Mouse (Mus musculus): ENCODE measurements around the gene Selenov. TPM values are rescaled to one million over a fixed set of nuclear protein-coding genes. Genes with fewer than 3 reads are reported as not detected.
"Not testable (repeated sequence)": the region's sequence is repeated elsewhere in the genome, so short reads cannot be mapped to it uniquely, and the experiment has no call there.

The Selenov gene
- polyA plus RNA-seq, 1 experiment, result not detected

DNA sequence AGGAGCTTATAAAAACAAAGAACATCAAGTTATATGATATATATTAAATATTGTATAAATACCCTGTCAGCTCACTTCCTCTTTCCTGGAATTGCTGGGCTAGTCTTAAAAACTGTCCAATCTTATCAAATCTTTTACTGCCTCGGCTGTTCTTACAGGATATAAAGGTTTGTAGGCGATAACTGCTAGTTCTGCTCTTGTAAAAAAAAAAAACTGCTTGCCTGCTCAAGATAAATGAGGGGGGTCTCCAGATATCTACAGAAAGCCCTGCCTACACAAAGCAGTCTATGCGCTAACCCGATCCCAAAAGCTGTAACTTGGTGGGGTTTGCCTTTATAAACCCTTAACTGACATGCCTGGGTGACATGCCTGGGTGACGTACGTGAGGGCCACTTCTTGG lies 36.4 kb downstream of the Selenov start:
- TF ChIP-seq POLR2A (IDR thresholded peaks at IDR 0.05; ENCODE audit: insufficient read depth, low read depth, low read length), result no peak
- no peak for TF ChIP-seq CTCF (IDR thresholded peaks at IDR 0.05; ENCODE audit: insufficient read depth, low read depth, low read length)
- H3K4me3 ChIP-seq (ENCODE audit: insufficient read depth, low read depth, low read length), result no peak overlapping the region
- no peaks in the 10 kb centered on the region for H3K4me1 ChIP-seq (ENCODE audit: control insufficient read depth, insufficient read depth, low read length)
- 95% methylated on average over 6 of the region's 6 CpGs for WGBS
- no peak overlapping the region for H3K27ac ChIP-seq (ENCODE audit: insufficient read depth, low read depth, low read length)

DNA sequence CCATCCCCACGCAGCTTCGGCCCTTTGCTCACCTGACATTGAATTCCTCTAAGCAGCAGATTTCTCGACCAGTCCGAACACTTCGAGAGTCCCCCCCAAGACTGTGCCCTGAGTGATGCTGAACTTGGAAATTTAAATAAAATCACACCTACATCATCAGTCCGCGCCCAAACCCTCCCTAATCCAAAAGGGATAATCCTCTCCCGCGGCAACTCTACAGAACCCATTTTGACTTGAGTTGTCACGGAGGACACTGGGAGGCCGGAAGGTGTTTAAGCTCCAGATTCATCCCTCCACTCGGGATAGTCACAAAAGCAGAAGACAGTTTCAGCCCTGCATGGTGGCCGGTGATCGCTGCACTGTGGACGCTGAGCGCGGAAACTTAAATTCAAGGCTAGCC lies 39.0 kb downstream of the Selenov start:
- no peak overlapping the region for H3K4me3 ChIP-seq (ENCODE audit: insufficient read depth, low read depth, low read length)
- TF ChIP-seq POLR2A (IDR thresholded peaks at IDR 0.05; ENCODE audit: insufficient read depth, low read depth, low read length) (no peak), CTCF (IDR thresholded peaks at IDR 0.05; ENCODE audit: insufficient read depth, low read depth, low read length) (no peak)
- no peak overlapping the region for H3K27ac ChIP-seq (ENCODE audit: insufficient read depth, low read depth, low read length)
- 89% methylated on average over 17 of the region's 17 CpGs for WGBS
- H3K4me1 ChIP-seq (ENCODE audit: control insufficient read depth, insufficient read depth, low read length), result no peaks in the 10 kb centered on the region

DNA sequence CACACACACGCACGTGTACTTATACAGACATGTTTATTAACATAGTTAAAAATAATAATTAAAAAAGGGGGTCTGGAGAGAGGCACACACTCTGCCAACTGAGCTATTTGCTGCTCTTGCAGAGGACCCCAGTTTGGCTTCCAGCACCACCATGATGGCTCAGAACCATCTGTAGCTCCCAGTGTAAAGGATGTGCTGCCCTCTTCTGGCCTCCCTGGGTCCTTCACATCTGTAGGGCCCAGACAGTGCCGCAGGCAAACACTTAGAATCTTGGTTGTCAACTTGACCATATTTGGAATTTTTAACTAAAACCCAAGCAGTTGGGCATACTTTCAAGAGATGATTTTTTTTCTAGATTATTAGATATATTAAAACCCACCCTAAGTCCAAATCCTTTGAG lies 42.0 kb downstream of the Selenov start:
- Histone ChIP-seq H3K4me1 (ENCODE audit: control insufficient read depth, insufficient read depth, low read length) (no peaks in the 10 kb centered on the region), H3K4me3 (ENCODE audit: insufficient read depth, low read depth, low read length) (no peak overlapping the region), H3K27ac (ENCODE audit: insufficient read depth, low read depth, low read length) (no peak overlapping the region)
- WGBS, result 90% methylated on average over 3 of the region's 3 CpGs
- TF ChIP-seq POLR2A (IDR thresholded peaks at IDR 0.05; ENCODE audit: insufficient read depth, low read depth, low read length) (no peak), CTCF (IDR thresholded peaks at IDR 0.05; ENCODE audit: insufficient read depth, low read depth, low read length) (no peak)

DNA sequence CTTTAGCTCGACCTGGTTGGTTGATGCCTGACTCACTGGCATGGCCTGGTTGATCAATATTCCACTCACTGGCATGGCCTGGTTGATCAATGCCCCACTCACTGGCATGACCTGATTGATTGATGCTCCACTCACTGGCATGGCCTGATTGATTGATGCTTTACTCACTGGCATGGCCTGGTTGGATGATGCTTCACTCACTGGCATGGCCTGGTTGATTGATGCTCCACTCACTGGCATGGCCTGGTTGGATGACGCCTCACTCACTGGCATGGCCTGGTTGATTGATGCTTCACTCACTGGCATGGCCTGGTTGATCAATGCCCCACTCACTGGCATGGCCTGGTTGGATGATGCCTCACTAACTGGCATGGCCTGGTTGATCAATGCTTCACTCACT lies 47.0 kb downstream of the Selenov start:
- H3K4me3 ChIP-seq (ENCODE audit: insufficient read depth, low read depth, low read length); H3K27ac ChIP-seq (ENCODE audit: insufficient read depth, low read depth, low read length); H3K4me1 ChIP-seq (ENCODE audit: control insufficient read depth, insufficient read depth, low read length): not testable (repeated sequence)
- WGBS, result 73% methylated on average over 2 of the region's 2 CpGs

Other genes with a start within 250 kb of the Selenov start
- gene Psmc4, start 241.1 kb downstream of the Selenov start, polyA plus RNA-seq (2012; ENCODE audit: insufficient read depth, insufficient read length, low replicate concordance, missing spikeins), result 468 TPM in 1 of 2 replicates, not detected in the other
- gene Fcgbp, start 219.9 kb downstream of the Selenov start, polyA plus RNA-seq (2012; ENCODE audit: insufficient read depth, insufficient read length, low replicate concordance, missing spikeins), result not detected in 2 replicates
- gene 9530053A07Rik, start 161.7 kb downstream of the Selenov start, polyA plus RNA-seq (2012; ENCODE audit: insufficient read depth, insufficient read length, low replicate concordance, missing spikeins), result not detected in 2 replicates
- not detected in 2 replicates for gene Fbl, start 121.5 kb downstream of the Selenov start, polyA plus RNA-seq (2012; ENCODE audit: insufficient read depth, insufficient read length, low replicate concordance, missing spikeins)
- not detected in 2 replicates for gene Dyrk1b, start 111.7 kb downstream of the Selenov start, polyA plus RNA-seq (2012; ENCODE audit: insufficient read depth, insufficient read length, low replicate concordance, missing spikeins)
- gene Eid2, start 23.3 kb downstream of the Selenov start, polyA plus RNA-seq (2012; ENCODE audit: insufficient read depth, insufficient read length, low replicate concordance, missing spikeins), result not detected in 2 replicates
- not detected in 2 replicates for gene Eid2b, start 13.4 kb downstream of the Selenov start, polyA plus RNA-seq (2012; ENCODE audit: insufficient read depth, insufficient read length, low replicate concordance, missing spikeins)
- not detected in 2 replicates for gene Dll3, start 11.1 kb upstream of the Selenov start, polyA plus RNA-seq (2012; ENCODE audit: insufficient read depth, insufficient read length, low replicate concordance, missing spikeins)
- gene Timm50, start 20.9 kb upstream of the Selenov start, polyA plus RNA-seq (2012; ENCODE audit: insufficient read depth, insufficient read length, low replicate concordance, missing spikeins), result not detected in 2 replicates
- gene Supt5, start 47.6 kb upstream of the Selenov start, polyA plus RNA-seq (2012; ENCODE audit: insufficient read depth, insufficient read length, low replicate concordance, missing spikeins), result not detected in 2 replicates
- gene Rps16, start 59.5 kb upstream of the Selenov start, polyA plus RNA-seq (2012; ENCODE audit: insufficient read depth, insufficient read length, low replicate concordance, missing spikeins), result 767 TPM in 1 of 2 replicates, not detected in the other
- not detected in 2 replicates for gene Plekhg2, start 81.4 kb upstream of the Selenov start, polyA plus RNA-seq (2012; ENCODE audit: insufficient read depth, insufficient read length, low replicate concordance, missing spikeins)
- not detected in 2 replicates for gene Zfp36, start 89.1 kb upstream of the Selenov start, polyA plus RNA-seq (2012; ENCODE audit: insufficient read depth, insufficient read length, low replicate concordance, missing spikeins)
- not detected in 2 replicates for gene Med29, start 101.5 kb upstream of the Selenov start, polyA plus RNA-seq (2012; ENCODE audit: insufficient read depth, insufficient read length, low replicate concordance, missing spikeins)
- 1,326 TPM in 1 of 2 replicates, not detected in the other for gene Paf1, start 101.8 kb upstream of the Selenov start, polyA plus RNA-seq (2012; ENCODE audit: insufficient read depth, insufficient read length, low replicate concordance, missing spikeins)
- gene Gmfg, start 146.3 kb upstream of the Selenov start, polyA plus RNA-seq (2012; ENCODE audit: insufficient read depth, insufficient read length, low replicate concordance, missing spikeins), result not detected in 2 replicates
- gene Lrfn1, start 160.8 kb upstream of the Selenov start, polyA plus RNA-seq (2012; ENCODE audit: insufficient read depth, insufficient read length, low replicate concordance, missing spikeins), result not detected in 2 replicates
- gene Ifnl2, start 219.3 kb upstream of the Selenov start, polyA plus RNA-seq (2012; ENCODE audit: insufficient read depth, insufficient read length, low replicate concordance, missing spikeins), result not detected in 2 replicates
- not detected in 2 replicates for gene Ifnl3, start 231.7 kb upstream of the Selenov start, polyA plus RNA-seq (2012; ENCODE audit: insufficient read depth, insufficient read length, low replicate concordance, missing spikeins)
- not detected in 2 replicates for gene Sycn, start 249.7 kb upstream of the Selenov start, polyA plus RNA-seq (2012; ENCODE audit: insufficient read depth, insufficient read length, low replicate concordance, missing spikeins)

All from olfactory bulb, adult 2 months (tissue).